Mouse (Mus musculus): Measurements from ENCODE around the gene Actr6. TPM values are rescaled to one million over a fixed set of nuclear protein-coding genes. Genes with fewer than 3 reads are reported as not detected.
"Not testable (repeated sequence)": the region's sequence is repeated elsewhere in the genome, so short reads cannot be mapped to it uniquely, and the experiment has no call there.

Gene Actr6
- polyA plus RNA-seq, 1 experiment from 2014 or later, result 39.1 TPM

GRCm38 (mm10) chr10:89682961-89683360 is 49.1 kb downstream of the Actr6 start:
- Histone ChIP-seq H3K4me1 (ENCODE audit: control insufficient read depth, insufficient read depth, low read length) (no peaks in the 10 kb centered on the region), H3K9ac (replicated peaks; ENCODE audit: low read depth, low read length) (no peak overlapping the region), H3K27ac (ENCODE audit: low read length) (no peak overlapping the region), H3K36me3 (ENCODE audit: control insufficient read depth, insufficient read depth, low read length) (no peaks in the 10 kb centered on the region), H3K4me3 (ENCODE audit: low read depth, low read length) (no peak overlapping the region), H3K9me3 (ENCODE audit: control insufficient read depth, low read depth, low read length) (no peaks in the 10 kb centered on the region), H3K27me3 (ENCODE audit: control insufficient read depth, insufficient read depth, low read length) (no peaks in the 10 kb centered on the region), H3K4me2 (replicated peaks; ENCODE audit: low read depth, low read length) (no peak overlapping the region)
- 81% methylated on average over 10 of the region's 10 CpGs for WGBS
- no peak for ATAC-seq (ENCODE audit: insufficient number of reproducible peaks, insufficient read depth, low FRiP score, low read depth)

- Histone ChIP-seq H3K4me1 (ENCODE audit: control insufficient read depth, insufficient read depth, low read length) (no peaks in the 10 kb centered on the region), H3K4me2 (replicated peaks; ENCODE audit: low read depth, low read length) (no peak overlapping the region), H3K36me3 (ENCODE audit: control insufficient read depth, insufficient read depth, low read length) (no peaks in the 10 kb centered on the region), H3K9me3 (ENCODE audit: control insufficient read depth, low read depth, low read length) (no peaks in the 10 kb centered on the region), H3K27me3 (ENCODE audit: control insufficient read depth, insufficient read depth, low read length) (no peaks in the 10 kb centered on the region), H3K9ac (replicated peaks; ENCODE audit: low read depth, low read length) (no peak overlapping the region), H3K4me3 (ENCODE audit: low read depth, low read length) (no peak overlapping the region), H3K27ac (ENCODE audit: low read length) (no peak overlapping the region)
- 81% methylated on average over 1 of the region's 1 CpGs for WGBS
- ATAC-seq (ENCODE audit: insufficient number of reproducible peaks, insufficient read depth, low FRiP score, low read depth), result no peak
Measured at GRCm38 (mm10) chr10:89682157-89682556, 49.9 kb downstream of the Actr6 start.

GRCm38 (mm10) chr10:89681706-89682105 is 50.4 kb downstream of the Actr6 start:
- 91% methylated on average over 4 of the region's 4 CpGs for WGBS
- H3K27ac ChIP-seq (ENCODE audit: low read length), result no peak overlapping the region
- H3K4me3 ChIP-seq (ENCODE audit: low read depth, low read length), result no peak overlapping the region
- no peaks in the 10 kb centered on the region for H3K36me3 ChIP-seq (ENCODE audit: control insufficient read depth, insufficient read depth, low read length)
- H3K4me1 ChIP-seq (ENCODE audit: control insufficient read depth, insufficient read depth, low read length), result no peaks in the 10 kb centered on the region
- H3K9ac ChIP-seq (replicated peaks; ENCODE audit: low read depth, low read length), result no peak overlapping the region
- no peak for ATAC-seq (ENCODE audit: insufficient number of reproducible peaks, insufficient read depth, low FRiP score, low read depth)
- H3K4me2 ChIP-seq (replicated peaks; ENCODE audit: low read depth, low read length), result no peak overlapping the region
- no peaks in the 10 kb centered on the region for H3K27me3 ChIP-seq (ENCODE audit: control insufficient read depth, insufficient read depth, low read length)
- no peaks in the 10 kb centered on the region for H3K9me3 ChIP-seq (ENCODE audit: control insufficient read depth, low read depth, low read length)

GRCm38 (mm10) chr10:89680517-89680916 is 51.6 kb downstream of the Actr6 start:
- no peaks in the 10 kb centered on the region for H3K36me3 ChIP-seq (ENCODE audit: control insufficient read depth, insufficient read depth, low read length)
- no peak overlapping the region for H3K4me3 ChIP-seq (ENCODE audit: low read depth, low read length)
- no peak overlapping the region for H3K9ac ChIP-seq (replicated peaks; ENCODE audit: low read depth, low read length)
- no peaks in the 10 kb centered on the region for H3K4me1 ChIP-seq (ENCODE audit: control insufficient read depth, insufficient read depth, low read length)
- H3K4me2 ChIP-seq (replicated peaks; ENCODE audit: low read depth, low read length), result no peak overlapping the region
- no peaks in the 10 kb centered on the region for H3K9me3 ChIP-seq (ENCODE audit: control insufficient read depth, low read depth, low read length)
- 93% methylated on average over 3 of the region's 3 CpGs for WGBS
- no peak for ATAC-seq (ENCODE audit: insufficient number of reproducible peaks, insufficient read depth, low FRiP score, low read depth)
- H3K27me3 ChIP-seq (ENCODE audit: control insufficient read depth, insufficient read depth, low read length), result no peaks in the 10 kb centered on the region
- no peak overlapping the region for H3K27ac ChIP-seq (ENCODE audit: low read length)

GRCm38 (mm10) chr10:89679448-89679847 is 52.6 kb downstream of the Actr6 start:
- no peak for ATAC-seq (ENCODE audit: insufficient number of reproducible peaks, insufficient read depth, low FRiP score, low read depth)
- H3K27ac ChIP-seq (ENCODE audit: low read length), result no peak overlapping the region
- no peak overlapping the region for H3K4me3 ChIP-seq (ENCODE audit: low read depth, low read length)
- no peaks in the 10 kb centered on the region for H3K27me3 ChIP-seq (ENCODE audit: control insufficient read depth, insufficient read depth, low read length)
- H3K36me3 ChIP-seq (ENCODE audit: control insufficient read depth, insufficient read depth, low read length), result no peaks in the 10 kb centered on the region
- WGBS, result 95% methylated on average over 1 of the region's 1 CpGs
- no peak overlapping the region for H3K4me2 ChIP-seq (replicated peaks; ENCODE audit: low read depth, low read length)
- no peaks in the 10 kb centered on the region for H3K9me3 ChIP-seq (ENCODE audit: control insufficient read depth, low read depth, low read length)
- H3K4me1 ChIP-seq (ENCODE audit: control insufficient read depth, insufficient read depth, low read length), result no peaks in the 10 kb centered on the region
- no peak overlapping the region for H3K9ac ChIP-seq (replicated peaks; ENCODE audit: low read depth, low read length)

GRCm38 (mm10) chr10:89678054-89678453 is 54.0 kb downstream of the Actr6 start:
- Histone ChIP-seq H3K9me3 (ENCODE audit: control insufficient read depth, low read depth, low read length) (no peaks in the 10 kb centered on the region), H3K4me2 (replicated peaks; ENCODE audit: low read depth, low read length) (no peak overlapping the region), H3K4me3 (ENCODE audit: low read depth, low read length) (no peak overlapping the region), H3K9ac (replicated peaks; ENCODE audit: low read depth, low read length) (no peak overlapping the region), H3K27me3 (ENCODE audit: control insufficient read depth, insufficient read depth, low read length) (no peaks in the 10 kb centered on the region), H3K27ac (ENCODE audit: low read length) (no peak overlapping the region), H3K4me1 (ENCODE audit: control insufficient read depth, insufficient read depth, low read length) (no peaks in the 10 kb centered on the region), H3K36me3 (ENCODE audit: control insufficient read depth, insufficient read depth, low read length) (no peaks in the 10 kb centered on the region)
- no peak for ATAC-seq (ENCODE audit: insufficient number of reproducible peaks, insufficient read depth, low FRiP score, low read depth)
- 88% methylated on average over 4 of the region's 4 CpGs for WGBS

- H3K36me3 ChIP-seq (ENCODE audit: control insufficient read depth, insufficient read depth, low read length), result no peaks in the 10 kb centered on the region
- H3K9ac ChIP-seq (replicated peaks; ENCODE audit: low read depth, low read length), result no peak overlapping the region
- no peaks in the 10 kb centered on the region for H3K4me1 ChIP-seq (ENCODE audit: control insufficient read depth, insufficient read depth, low read length)
- H3K27ac ChIP-seq (ENCODE audit: low read length), result no peak overlapping the region
- H3K9me3 ChIP-seq (ENCODE audit: control insufficient read depth, low read depth, low read length), result no peaks in the 10 kb centered on the region
- no peak for ATAC-seq (ENCODE audit: insufficient number of reproducible peaks, insufficient read depth, low FRiP score, low read depth)
- H3K4me2 ChIP-seq (replicated peaks; ENCODE audit: low read depth, low read length), result no peak overlapping the region
- 75% methylated on average over 4 of the region's 4 CpGs for WGBS
- no peak overlapping the region for H3K4me3 ChIP-seq (ENCODE audit: low read depth, low read length)
- no peaks in the 10 kb centered on the region for H3K27me3 ChIP-seq (ENCODE audit: control insufficient read depth, insufficient read depth, low read length)
Measured at GRCm38 (mm10) chr10:89676609-89677008, 55.5 kb downstream of the Actr6 start.

- H3K36me3 ChIP-seq (ENCODE audit: control insufficient read depth, insufficient read depth, low read length); H3K27me3 ChIP-seq (ENCODE audit: control insufficient read depth, insufficient read depth, low read length); H3K4me1 ChIP-seq (ENCODE audit: control insufficient read depth, insufficient read depth, low read length); H3K4me3 ChIP-seq (ENCODE audit: low read depth, low read length); H3K27ac ChIP-seq (ENCODE audit: low read length); H3K9me3 ChIP-seq (ENCODE audit: control insufficient read depth, low read depth, low read length); H3K4me2 ChIP-seq (replicated peaks; ENCODE audit: low read depth, low read length); H3K9ac ChIP-seq (replicated peaks; ENCODE audit: low read depth, low read length); ATAC-seq (ENCODE audit: insufficient number of reproducible peaks, insufficient read depth, low FRiP score, low read depth): not testable (repeated sequence)
- 91% methylated on average over 5 of the region's 5 CpGs for WGBS
Measured at GRCm38 (mm10) chr10:89670371-89670770, 61.7 kb downstream of the Actr6 start.

- ATAC-seq (ENCODE audit: insufficient number of reproducible peaks, insufficient read depth, low FRiP score, low read depth), result no peak
- Histone ChIP-seq H3K27me3 (ENCODE audit: control insufficient read depth, insufficient read depth, low read length) (no peaks in the 10 kb centered on the region), H3K4me2 (replicated peaks; ENCODE audit: low read depth, low read length) (no peak overlapping the region), H3K4me1 (ENCODE audit: control insufficient read depth, insufficient read depth, low read length) (no peaks in the 10 kb centered on the region), H3K9ac (replicated peaks; ENCODE audit: low read depth, low read length) (no peak overlapping the region), H3K36me3 (ENCODE audit: control insufficient read depth, insufficient read depth, low read length) (no peaks in the 10 kb centered on the region; the same call in 1 of the 2 replicates), H3K9me3 (ENCODE audit: control insufficient read depth, low read depth, low read length) (no peaks in the 10 kb centered on the region), H3K27ac (ENCODE audit: low read length) (no peak overlapping the region), H3K4me3 (ENCODE audit: low read depth, low read length) (no peak overlapping the region)
- WGBS, result 83% methylated on average over 7 of the region's 7 CpGs
Measured at GRCm38 (mm10) chr10:89667571-89667970, 64.5 kb downstream of the Actr6 start.

Data from stomach, embryonic 14.5 days (tissue).